Mouse (Mus musculus) kidney, adult 8-10 months (tissue): Measurements from ENCODE around the gene Wdr25.
"Not testable (repeated sequence)": the region's sequence is repeated elsewhere in the genome, so short reads cannot be mapped to it uniquely, and the experiment has no call there.

Experiments used
- DNase-seq, 2 experiments: peaks; one replicate each; pipeline ENCODE4 v3.0.0; 2022

Gene Wdr25

GRCm38 (mm10) chr12:108892989-108893714 lies at the start of gene Wdr25:
Gene Wdr25, plus strand, starts transcription at chr12:108893631.
- no peak for DNase-seq

- not testable (repeated sequence) for DNase-seq
Measured at GRCm38 (mm10) chr12:108848033-108848432, 45.4 kb upstream of the Wdr25 start.

- DNase-seq = no peak
Measured at GRCm38 (mm10) chr12:108849488-108850022, 43.9 kb upstream of the Wdr25 start.

- no peak for DNase-seq
Measured at GRCm38 (mm10) chr12:108850129-108850528, 43.3 kb upstream of the Wdr25 start.

- no peak for DNase-seq
Measured at GRCm38 (mm10) chr12:108850886-108851285, 42.5 kb upstream of the Wdr25 start.

- DNase-seq = no peak
Measured at GRCm38 (mm10) chr12:108852822-108853221, 40.6 kb upstream of the Wdr25 start.

GRCm38 (mm10) chr12:108855081-108855480 lies 38.4 kb upstream of the Wdr25 start:
- DNase-seq = no peak

- no peak for DNase-seq
Measured at GRCm38 (mm10) chr12:108856186-108856585, 37.2 kb upstream of the Wdr25 start.

- no peak for DNase-seq
Measured at GRCm38 (mm10) chr12:108857109-108857508, 36.3 kb upstream of the Wdr25 start.

- DNase-seq = no peak
Measured at GRCm38 (mm10) chr12:108857589-108858184, 35.7 kb upstream of the Wdr25 start.

- DNase-seq = no peak
Measured at GRCm38 (mm10) chr12:108858486-108858885, 34.9 kb upstream of the Wdr25 start.

- DNase-seq = peak; percentile 14 to 16
Measured at GRCm38 (mm10) chr12:108865007-108865494, 28.4 kb upstream of the Wdr25 start.

GRCm38 (mm10) chr12:108869575-108869974 lies 23.9 kb upstream of the Wdr25 start:
- DNase-seq = peak in 1 of 2 experiments; percentile 15

GRCm38 (mm10) chr12:108873122-108873521 lies 20.3 kb upstream of the Wdr25 start:
- DNase-seq = no peak

GRCm38 (mm10) chr12:108879138-108879537 lies 14.3 kb upstream of the Wdr25 start:
- no peak for DNase-seq

GRCm38 (mm10) chr12:108880606-108881005 lies 12.8 kb upstream of the Wdr25 start:
- DNase-seq = no peak

- DNase-seq = no peak
Measured at GRCm38 (mm10) chr12:108881192-108881591, 12.2 kb upstream of the Wdr25 start.

- DNase-seq = no peak
Measured at GRCm38 (mm10) chr12:108882776-108883175, 10.7 kb upstream of the Wdr25 start.

- no peak for DNase-seq
Measured at GRCm38 (mm10) chr12:108885906-108886305, 7.5 kb upstream of the Wdr25 start.

- DNase-seq = no peak
Measured at GRCm38 (mm10) chr12:108887077-108887476, 6.4 kb upstream of the Wdr25 start.

GRCm38 (mm10) chr12:108888632-108889031 lies 4.8 kb upstream of the Wdr25 start:
- no peak for DNase-seq

GRCm38 (mm10) chr12:108893715-108894431 lies 442 bp downstream of the Wdr25 start, which contains the start of gene Wars:
Gene Wars, minus strand, starts transcription at chr12:108894174.
- peak; percentile 94 to 95 for DNase-seq

GRCm38 (mm10) chr12:108894432-108894816 lies 993 bp downstream of the Wdr25 start:
- no peak for DNase-seq
